Mouse (Mus musculus): Measurements from ENCODE around the gene Zranb1. TPM values are rescaled to one million over a fixed set of nuclear protein-coding genes. Genes with fewer than 3 reads are reported as not detected.

Gene Zranb1
- polyA plus RNA-seq, 1 experiment from 2014 or later = 17.1 TPM

GRCm38 (mm10) chr7:132893336-132893735 is 37.6 kb upstream of the Zranb1 start:
- H3K4me3 ChIP-seq (replicated peaks) = no peak overlapping the region
- H3K4me1 ChIP-seq = no peaks in the 10 kb centered on the region
- WGBS = 90% methylated on average over 1 of the region's 1 CpGs
- H3K27me3 ChIP-seq = no peaks in the 10 kb centered on the region
- H3K4me2 ChIP-seq (replicated peaks) = no peak overlapping the region
- H3K27ac ChIP-seq (replicated peaks) = no peak overlapping the region
- no peak for ATAC-seq (ENCODE audit: insufficient number of reproducible peaks, low FRiP score, low TSS enrichment, low read depth)
- no peaks in the 10 kb centered on the region for H3K36me3 ChIP-seq
- H3K9me3 ChIP-seq (replicated peaks) = no peaks in the 10 kb centered on the region
- no peak overlapping the region for H3K9ac ChIP-seq

DNA sequence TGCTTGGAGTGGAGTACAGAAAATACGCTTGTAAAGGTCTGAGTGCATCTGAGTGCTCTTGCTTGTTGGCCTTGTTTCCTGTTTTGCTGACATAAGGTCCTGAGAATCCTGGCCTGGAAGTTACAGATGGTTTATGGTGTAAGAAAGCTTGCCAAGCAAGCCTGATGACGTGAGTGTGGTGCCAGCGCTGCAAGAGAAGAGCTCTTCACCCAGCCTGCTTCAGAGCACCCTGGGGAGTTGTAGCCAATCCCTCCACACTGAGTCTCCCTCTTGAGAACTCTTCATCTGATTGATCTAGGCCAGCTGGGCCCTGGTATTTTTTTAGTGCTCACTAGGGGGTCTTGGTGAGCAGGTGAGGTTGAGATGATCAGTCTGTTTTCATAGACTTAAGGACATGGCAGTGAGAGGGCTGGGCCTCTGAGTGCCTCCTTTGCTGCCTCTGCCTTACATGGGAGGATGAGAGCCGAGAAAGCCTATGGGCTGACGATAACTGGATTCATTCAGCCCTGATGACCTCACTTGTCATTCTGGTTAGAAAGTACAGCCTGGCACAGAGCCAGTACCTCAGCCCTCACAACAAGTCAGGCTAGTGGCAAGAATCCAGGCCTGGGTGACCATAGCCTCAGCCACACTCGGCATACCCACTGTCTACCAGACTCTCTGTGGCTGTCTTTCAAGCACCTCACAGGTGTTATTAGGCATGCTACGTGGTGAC is 35.9 kb upstream of the Zranb1 start:
- Histone ChIP-seq H3K4me2 (replicated peaks) (no peak overlapping the region), H3K27ac (replicated peaks) (no peak overlapping the region), H3K4me1 (no peaks in the 10 kb centered on the region), H3K27me3 (no peaks in the 10 kb centered on the region), H3K4me3 (replicated peaks) (no peak overlapping the region), H3K9ac (no peak overlapping the region), H3K36me3 (no peaks in the 10 kb centered on the region), H3K9me3 (replicated peaks) (no peaks in the 10 kb centered on the region)
- no peak for ATAC-seq (ENCODE audit: insufficient number of reproducible peaks, low FRiP score, low TSS enrichment, low read depth)
- 66% methylated on average over 7 of the region's 7 CpGs for WGBS

GRCm38 (mm10) chr7:132896206-132896815 is 34.6 kb upstream of the Zranb1 start:
- no peaks in the 10 kb centered on the region for H3K9me3 ChIP-seq (replicated peaks)
- WGBS = 83% methylated on average over 9 of the region's 9 CpGs
- H3K4me2 ChIP-seq (replicated peaks) = no peak overlapping the region
- no peaks in the 10 kb centered on the region for H3K36me3 ChIP-seq
- no peaks in the 10 kb centered on the region for H3K4me1 ChIP-seq
- no peak overlapping the region for H3K27ac ChIP-seq (replicated peaks)
- H3K4me3 ChIP-seq (replicated peaks) = no peak overlapping the region
- no peak overlapping the region for H3K9ac ChIP-seq
- H3K27me3 ChIP-seq = no peaks in the 10 kb centered on the region
- no peak for ATAC-seq (ENCODE audit: insufficient number of reproducible peaks, low FRiP score, low TSS enrichment, low read depth)

DNA sequence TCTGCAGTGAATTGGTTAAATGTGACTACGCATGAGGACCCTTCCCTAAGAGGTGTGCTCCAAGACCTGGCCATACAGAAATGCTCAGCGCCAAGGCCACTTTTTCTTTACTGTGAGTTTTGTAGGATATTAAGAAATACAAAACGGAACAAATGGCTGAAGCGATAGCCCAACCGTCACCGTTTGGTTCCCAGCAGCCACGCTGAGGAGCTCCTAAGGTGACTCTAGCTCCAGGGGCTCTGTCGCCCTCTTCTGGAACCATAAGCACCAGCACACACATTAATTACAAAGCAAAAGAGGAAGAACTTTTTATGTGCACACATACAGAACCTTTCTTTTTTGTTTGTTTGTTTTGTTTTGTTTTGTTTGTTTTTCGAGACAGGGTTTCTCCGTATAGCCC is 33.7 kb upstream of the Zranb1 start:
- 86% methylated on average over 10 of the region's 10 CpGs for WGBS
- Histone ChIP-seq H3K27me3 (no peaks in the 10 kb centered on the region), H3K9me3 (replicated peaks) (no peaks in the 10 kb centered on the region), H3K9ac (no peak overlapping the region), H3K36me3 (no peaks in the 10 kb centered on the region), H3K4me2 (replicated peaks) (no peak overlapping the region), H3K27ac (replicated peaks) (no peak overlapping the region), H3K4me1 (no peaks in the 10 kb centered on the region), H3K4me3 (replicated peaks) (no peak overlapping the region)
- no peak for ATAC-seq (ENCODE audit: insufficient number of reproducible peaks, low FRiP score, low TSS enrichment, low read depth)

DNA sequence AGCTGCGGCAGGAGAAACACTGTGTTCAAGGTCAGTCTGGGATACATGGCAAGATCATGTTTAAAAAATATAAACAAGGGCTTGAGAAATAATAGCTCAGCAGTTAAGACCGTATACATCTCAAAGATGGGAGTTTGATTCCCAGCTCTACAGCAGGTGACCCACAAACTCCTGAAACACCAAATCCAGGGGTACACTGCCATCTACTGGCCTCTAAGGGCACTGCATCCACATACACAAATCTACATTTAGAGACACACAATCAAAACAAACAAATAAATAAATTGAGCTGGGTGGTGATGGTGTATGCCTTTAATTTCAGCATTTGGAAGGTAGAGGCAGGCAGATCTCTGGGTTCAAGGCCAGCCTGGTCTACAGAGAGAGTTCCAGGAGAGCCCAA is 32.7 kb upstream of the Zranb1 start:
- H3K4me3 ChIP-seq (replicated peaks) = no peak overlapping the region
- ATAC-seq (ENCODE audit: insufficient number of reproducible peaks, low FRiP score, low TSS enrichment, low read depth) = no peak
- H3K27me3 ChIP-seq = no peaks in the 10 kb centered on the region
- H3K9me3 ChIP-seq (replicated peaks) = no peaks in the 10 kb centered on the region
- H3K27ac ChIP-seq (replicated peaks) = no peak overlapping the region
- no peak overlapping the region for H3K4me2 ChIP-seq (replicated peaks)
- no peaks in the 10 kb centered on the region for H3K4me1 ChIP-seq
- no peaks in the 10 kb centered on the region for H3K36me3 ChIP-seq
- H3K9ac ChIP-seq = no peak overlapping the region
- WGBS = 81% methylated on average over 2 of the region's 2 CpGs

GRCm38 (mm10) chr7:132900826-132901531 is 30.0 kb upstream of the Zranb1 start:
- H3K27me3 ChIP-seq = no peaks in the 10 kb centered on the region
- H3K36me3 ChIP-seq = no peaks in the 10 kb centered on the region
- H3K4me1 ChIP-seq = no peaks in the 10 kb centered on the region
- WGBS = 53% methylated on average over 2 of the region's 2 CpGs
- H3K9me3 ChIP-seq (replicated peaks) = no peaks in the 10 kb centered on the region
- no peak overlapping the region for H3K4me3 ChIP-seq (replicated peaks)
- H3K9ac ChIP-seq = no peak overlapping the region
- H3K27ac ChIP-seq (replicated peaks) = no peak overlapping the region
- no peak overlapping the region for H3K4me2 ChIP-seq (replicated peaks)
- peak; percentile 43; the same call in 1 of the 2 replicates for ATAC-seq (ENCODE audit: insufficient number of reproducible peaks, low FRiP score, low TSS enrichment, low read depth)

- Histone ChIP-seq H3K9ac (no peak overlapping the region), H3K4me3 (replicated peaks) (no peak overlapping the region), H3K36me3 (no peaks in the 10 kb centered on the region), H3K27me3 (no peaks in the 10 kb centered on the region), H3K9me3 (replicated peaks) (no peaks in the 10 kb centered on the region), H3K4me1 (no peaks in the 10 kb centered on the region), H3K27ac (replicated peaks) (no peak overlapping the region), H3K4me2 (replicated peaks) (no peak overlapping the region)
- no peak for ATAC-seq (ENCODE audit: insufficient number of reproducible peaks, low FRiP score, low TSS enrichment, low read depth)
- 76% methylated on average over 3 of the region's 3 CpGs for whole genome bisulfite sequencing
Measured at GRCm38 (mm10) chr7:132903796-132904195, 27.1 kb upstream of the Zranb1 start.

- Histone ChIP-seq H3K4me3 (replicated peaks) (no peak overlapping the region), H3K27me3 (no peaks in the 10 kb centered on the region), H3K9me3 (replicated peaks) (no peaks in the 10 kb centered on the region; the same call in 1 of the 2 replicates), H3K4me1 (no peaks in the 10 kb centered on the region), H3K27ac (replicated peaks) (no peak overlapping the region), H3K36me3 (no peaks in the 10 kb centered on the region), H3K4me2 (replicated peaks) (no peak overlapping the region), H3K9ac (no peak overlapping the region)
- WGBS = 40% methylated on average over 3 of the region's 3 CpGs
- no peak for ATAC-seq (ENCODE audit: insufficient number of reproducible peaks, low FRiP score, low TSS enrichment, low read depth)
Measured at GRCm38 (mm10) chr7:132921971-132922370, 9.0 kb upstream of the Zranb1 start.

GRCm38 (mm10) chr7:132925227-132925626 is 5.7 kb upstream of the Zranb1 start:
- WGBS = 70% methylated on average over 2 of the region's 2 CpGs
- no peak overlapping the region for H3K4me2 ChIP-seq (replicated peaks)
- no peak overlapping the region for H3K9ac ChIP-seq
- no peaks in the 10 kb centered on the region for H3K9me3 ChIP-seq (replicated peaks)
- H3K27me3 ChIP-seq = no peaks in the 10 kb centered on the region
- no peak for ATAC-seq (ENCODE audit: insufficient number of reproducible peaks, low FRiP score, low TSS enrichment, low read depth)
- H3K4me3 ChIP-seq (replicated peaks) = no peak overlapping the region
- no peaks in the 10 kb centered on the region for H3K36me3 ChIP-seq
- H3K27ac ChIP-seq (replicated peaks) = no peak overlapping the region
- peaks cover 3% of the 10 kb centered on the region; the same call in 1 of the 2 replicates for H3K4me1 ChIP-seq

DNA sequence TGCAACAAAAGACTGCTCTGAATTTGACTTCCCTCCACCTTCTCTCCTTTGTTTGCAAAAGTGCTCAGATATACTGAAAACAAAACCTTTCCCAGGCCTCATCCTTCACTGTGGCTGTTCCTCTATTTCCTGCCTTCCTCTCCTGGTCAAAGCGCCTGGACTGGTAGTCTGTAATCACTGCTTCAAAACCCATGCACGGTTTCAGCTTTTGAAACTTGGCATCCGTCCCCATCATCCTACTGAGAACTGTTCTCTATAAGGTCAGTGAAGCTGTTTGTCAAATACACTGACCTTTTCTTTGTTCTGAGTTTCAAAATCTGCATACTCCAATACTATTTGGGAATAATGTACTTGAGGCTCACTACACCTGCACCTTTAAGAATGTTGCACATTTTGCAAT is 3.7 kb upstream of the Zranb1 start:
- peaks cover 5% of the 10 kb centered on the region for H3K4me1 ChIP-seq
- no peak overlapping the region for H3K4me2 ChIP-seq (replicated peaks)
- H3K36me3 ChIP-seq = no peaks in the 10 kb centered on the region
- H3K9ac ChIP-seq = no peak overlapping the region
- H3K4me3 ChIP-seq (replicated peaks) = no peak overlapping the region
- no peak overlapping the region for H3K27ac ChIP-seq (replicated peaks)
- no peak for ATAC-seq (ENCODE audit: insufficient number of reproducible peaks, low FRiP score, low TSS enrichment, low read depth)
- H3K27me3 ChIP-seq = no peaks in the 10 kb centered on the region
- 59% methylated on average over 3 of the region's 3 CpGs for WGBS
- no peaks in the 10 kb centered on the region for H3K9me3 ChIP-seq (replicated peaks)

GRCm38 (mm10) chr7:132930055-132930454 is 887 bp upstream of the Zranb1 start:
- Histone ChIP-seq H3K27me3 (no peaks in the 10 kb centered on the region), H3K4me1 (peaks cover 13% of the 10 kb centered on the region), H3K9ac (peak overlapping the region; percentile 96; the same call in 1 of the 2 replicates), H3K4me3 (replicated peaks) (peak overlapping the region; percentile 92), H3K27ac (replicated peaks) (no peak overlapping the region), H3K4me2 (replicated peaks) (peak overlapping the region; percentile 59), H3K36me3 (no peaks in the 10 kb centered on the region), H3K9me3 (replicated peaks) (no peaks in the 10 kb centered on the region)
- WGBS = 86% methylated on average over 5 of the region's 5 CpGs
- no peak for ATAC-seq (ENCODE audit: insufficient number of reproducible peaks, low FRiP score, low TSS enrichment, low read depth)

Measured in embryonic facial prominence, embryonic 15.5 days (tissue).